Mouse (Mus musculus): Measurements from ENCODE around the gene Crybb2. TPM values are rescaled to one million over a fixed set of nuclear protein-coding genes. Genes with fewer than 3 reads are reported as not detected.

Gene Crybb2
- polyA plus RNA-seq, 1 experiment from 2014 or later = not detected

DNA sequence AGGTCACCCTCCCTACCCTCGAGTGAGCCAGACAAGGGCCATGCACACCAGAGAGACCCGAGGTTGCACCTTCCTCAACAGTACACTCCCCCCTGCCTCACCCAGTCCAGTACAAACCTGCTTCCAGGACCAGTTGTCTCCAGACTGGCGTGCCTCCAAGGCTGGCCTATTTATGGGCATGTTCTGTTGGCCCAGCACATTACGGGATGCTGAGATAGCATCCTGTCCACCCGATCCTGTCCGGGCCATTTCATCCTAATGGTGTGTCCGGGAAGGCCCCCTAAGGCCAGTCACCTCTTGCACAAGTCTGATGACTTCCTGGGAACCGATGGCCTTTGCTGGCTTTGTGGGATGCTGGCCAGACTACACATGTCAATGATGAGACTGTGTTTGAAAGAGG lies 11.5 kb upstream of the Crybb2 start, which contains the start of gene Crybb3:
Gene Crybb3, minus strand, starts transcription at position 146 of the 400 bp plus-strand sequence.
- in situ Hi-C loops (cut with MboI; ENCODE audit: low pct_unique_long_range_greater_than_20kb) = loop anchor here (25.0 kb wide), 1 partner anchor 656 kb away; the partner anchor contains the start of gene Ficd
- no peak for TF ChIP-seq CTCF (IDR thresholded peaks at IDR 0.05)
- ChIA-PET CTCF (no interaction called here), POLR2A (no interaction called here)
- H3K27me3 ChIP-seq = no peaks in the 10 kb centered on the region
- DNase-seq (ENCODE audit: low read depth, low spot score) (no peak), ATAC-seq (no peak)

DNA sequence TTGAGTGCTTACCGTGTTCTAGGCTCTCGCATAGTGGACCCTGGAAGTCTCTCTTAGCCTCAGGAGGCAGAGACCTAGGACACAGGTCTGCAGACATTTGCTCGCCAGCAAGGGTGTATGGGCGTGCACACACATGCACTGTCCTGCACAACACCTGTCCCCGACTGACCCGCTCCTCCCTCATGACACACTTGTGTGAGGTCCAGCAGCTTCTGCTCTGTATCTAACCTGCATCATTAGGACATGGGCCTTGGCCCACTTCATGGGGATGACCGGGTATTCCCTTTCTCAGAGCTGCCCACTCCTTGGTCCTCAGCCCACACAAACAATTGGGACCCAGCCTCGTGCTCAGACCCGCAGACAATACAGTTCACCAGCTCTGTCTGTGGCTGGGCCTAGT lies 11.1 kb upstream of the Crybb2 start:
- in situ Hi-C loops (cut with MboI; ENCODE audit: low pct_unique_long_range_greater_than_20kb) = loop anchor here (25.0 kb wide), 1 partner anchor 656 kb away; the partner anchor contains the start of gene Ficd
- DNase-seq (ENCODE audit: low read depth, low spot score) (no peak), ATAC-seq (no peak)
- CTCF ChIA-PET = no interaction called here
- H3K27me3 ChIP-seq = no peaks in the 10 kb centered on the region
- POLR2A ChIA-PET = no interaction called here
- no peak for TF ChIP-seq CTCF (IDR thresholded peaks at IDR 0.05)

DNA sequence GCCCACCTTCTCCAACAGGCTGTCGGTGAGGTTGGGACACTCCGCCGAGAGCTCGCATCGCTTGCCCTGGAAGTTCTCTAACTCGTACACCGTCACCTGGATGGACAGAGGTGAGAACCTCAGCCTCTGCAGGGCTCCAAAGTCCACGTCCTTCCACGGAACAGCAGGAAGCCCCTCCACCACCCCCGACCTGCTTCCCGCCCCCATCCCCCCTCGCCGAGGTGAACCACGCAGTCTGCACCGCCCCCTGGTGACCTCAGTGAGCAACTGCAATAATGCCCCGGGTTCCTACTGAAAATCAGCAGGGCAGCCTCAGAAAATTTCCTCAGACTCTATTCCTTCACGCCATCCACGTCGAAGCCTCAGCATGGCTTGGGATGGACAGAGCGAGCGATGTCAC lies 9.9 kb upstream of the Crybb2 start:
- no peak for TF ChIP-seq CTCF (IDR thresholded peaks at IDR 0.05)
- peaks cover 4% of the 10 kb centered on the region for H3K27me3 ChIP-seq
- ChIA-PET POLR2A (no interaction called here), CTCF (no interaction called here)
- ATAC-seq (no peak), DNase-seq (ENCODE audit: low read depth, low spot score) (no peak)
- in situ Hi-C loops (cut with MboI; ENCODE audit: low pct_unique_long_range_greater_than_20kb) = loop anchor here (25.0 kb wide), 1 partner anchor 658 kb away; the partner anchor contains the start of gene Ficd

DNA sequence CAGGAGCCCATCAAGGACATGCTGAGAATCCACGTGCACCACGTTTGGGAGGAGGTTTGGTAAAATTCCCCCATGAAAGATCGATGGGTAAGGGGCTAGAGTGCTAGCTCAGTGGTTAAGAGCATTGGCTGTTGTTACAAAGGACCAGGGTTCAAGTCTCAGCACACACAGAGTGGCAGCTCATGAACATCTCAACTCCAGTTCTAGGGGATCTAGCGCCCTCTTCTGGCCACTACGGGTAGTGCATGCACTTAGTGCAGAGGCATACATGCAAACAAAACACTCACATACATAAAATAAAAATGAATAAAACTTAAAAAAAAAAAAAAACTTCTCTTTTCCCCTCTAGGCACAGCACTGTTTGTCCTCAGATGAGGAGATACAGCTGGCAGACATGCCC lies 8.8 kb upstream of the Crybb2 start:
- DNase-seq (ENCODE audit: low read depth, low spot score) (no peak), ATAC-seq (no peak)
- peaks cover 4% of the 10 kb centered on the region for H3K27me3 ChIP-seq
- ChIA-PET POLR2A (no interaction called here), CTCF (no interaction called here)
- in situ Hi-C loops (cut with MboI; ENCODE audit: low pct_unique_long_range_greater_than_20kb) = loop anchor here (25.0 kb wide), 1 partner anchor 659 kb away; the partner anchor contains the start of gene Ficd
- no peak for TF ChIP-seq CTCF (IDR thresholded peaks at IDR 0.05)

DNA sequence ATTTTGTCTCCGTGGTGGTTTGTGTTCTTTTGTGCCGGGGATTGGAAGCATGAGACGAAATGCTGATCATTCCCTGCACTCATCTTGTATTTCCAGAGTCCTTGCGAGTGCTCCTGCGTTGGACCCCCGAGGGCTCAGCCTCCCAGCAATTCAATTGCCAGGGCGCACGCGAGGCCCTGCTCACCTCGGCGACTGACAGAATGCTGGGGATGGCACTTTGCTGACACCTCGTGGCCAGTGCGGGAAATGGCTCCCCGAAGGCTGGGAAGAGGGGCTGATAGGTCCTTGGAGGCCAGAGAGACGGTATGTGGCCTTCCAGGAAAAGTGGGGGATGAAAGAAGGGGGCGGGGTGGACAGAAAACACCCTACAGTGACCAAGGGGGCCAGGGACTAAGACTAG lies 15.6 kb downstream of the Crybb2 start:
- in situ Hi-C loops (cut with MboI; ENCODE audit: low pct_unique_long_range_greater_than_20kb) = no loop called here
- POLR2A ChIA-PET = no interaction called here
- TF ChIP-seq CTCF (IDR thresholded peaks at IDR 0.05) = peak; percentile 96
- CTCF ChIA-PET = no interaction called here
- H3K27me3 ChIP-seq = peaks cover 15% of the 10 kb centered on the region
- ATAC-seq (peak; percentile 56), DNase-seq (ENCODE audit: low read depth, low spot score) (no peak)

DNA sequence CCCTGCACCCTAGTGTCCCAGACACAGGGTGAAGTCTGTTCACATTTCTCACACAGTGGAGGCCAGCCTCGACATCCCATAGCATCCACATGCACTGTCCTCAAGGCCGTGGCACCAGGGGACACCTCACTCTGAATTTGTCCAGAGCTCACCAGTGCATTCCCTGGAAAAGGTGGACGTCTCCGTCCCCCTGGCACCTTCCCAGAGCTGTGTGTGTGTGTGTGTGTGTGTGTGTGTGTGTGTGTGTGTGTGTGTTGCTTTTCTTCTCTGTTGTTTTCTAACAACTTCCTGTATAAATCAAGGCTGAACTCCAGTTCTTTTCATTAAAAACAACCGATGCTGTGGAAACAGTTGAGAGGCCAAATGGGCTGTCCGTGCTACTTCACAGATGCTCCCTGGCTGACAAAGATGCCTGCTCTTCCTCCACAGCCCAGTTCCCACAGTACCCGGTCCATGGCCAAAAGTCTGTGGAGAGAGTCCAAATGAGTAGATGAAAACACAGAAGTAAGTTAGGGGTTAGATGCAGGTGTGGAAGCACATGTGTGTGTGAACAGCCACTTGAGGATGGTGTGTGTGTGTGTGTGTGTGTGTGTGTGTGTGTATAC lies 19.2 kb downstream of the Crybb2 start:
- ATAC-seq = no peak
- POLR2A ChIA-PET = no interaction called here

DNA sequence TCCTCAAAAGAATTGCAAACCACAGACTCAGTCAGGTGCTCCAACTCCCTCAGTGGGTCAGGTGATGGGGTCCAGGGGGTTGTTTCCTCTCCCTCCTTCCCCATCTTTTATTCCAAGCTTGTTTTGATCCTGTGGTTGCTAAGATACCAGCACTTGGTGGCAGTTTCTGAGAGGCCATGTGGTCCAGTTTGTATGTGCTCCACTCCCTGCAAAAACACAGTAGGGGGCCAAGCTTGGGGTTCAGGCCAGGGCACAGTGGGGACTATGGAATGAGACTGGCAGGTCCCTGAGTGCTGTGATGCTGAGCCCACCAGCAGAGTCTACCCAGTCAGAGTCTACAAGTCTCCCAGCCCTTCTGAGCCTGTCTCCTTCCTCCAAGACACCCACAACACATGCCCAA lies 20.0 kb downstream of the Crybb2 start:
- ChIA-PET CTCF (interaction anchor here (1.2 kb wide), 1 partner anchor 14 kb away, joined by 3 read pairs; no protein-coding TSS in a partner anchor), POLR2A (no interaction called here)
- TF ChIP-seq CTCF (IDR thresholded peaks at IDR 0.05) = no peak
- H3K27me3 ChIP-seq = peaks cover 3% of the 10 kb centered on the region
- ATAC-seq = no peak
- in situ Hi-C loops (cut with MboI; ENCODE audit: low pct_unique_long_range_greater_than_20kb) = no loop called here
- no peak for DNase-seq (ENCODE audit: low read depth, low spot score)

More for the DNA sequence above, 19.2 kb downstream of the Crybb2 start:
- TF ChIP-seq CTCF (IDR thresholded peaks at IDR 0.05) = no peak
- DNase-seq (ENCODE audit: low read depth, low spot score) = no peak
- CTCF ChIA-PET = interaction anchor here (1.2 kb wide), 1 partner anchor 13 kb away, joined by 3 read pairs; no protein-coding TSS in a partner anchor
- peaks cover 7% of the 10 kb centered on the region for H3K27me3 ChIP-seq
- in situ Hi-C loops (cut with MboI; ENCODE audit: low pct_unique_long_range_greater_than_20kb) = no loop called here

DNA sequence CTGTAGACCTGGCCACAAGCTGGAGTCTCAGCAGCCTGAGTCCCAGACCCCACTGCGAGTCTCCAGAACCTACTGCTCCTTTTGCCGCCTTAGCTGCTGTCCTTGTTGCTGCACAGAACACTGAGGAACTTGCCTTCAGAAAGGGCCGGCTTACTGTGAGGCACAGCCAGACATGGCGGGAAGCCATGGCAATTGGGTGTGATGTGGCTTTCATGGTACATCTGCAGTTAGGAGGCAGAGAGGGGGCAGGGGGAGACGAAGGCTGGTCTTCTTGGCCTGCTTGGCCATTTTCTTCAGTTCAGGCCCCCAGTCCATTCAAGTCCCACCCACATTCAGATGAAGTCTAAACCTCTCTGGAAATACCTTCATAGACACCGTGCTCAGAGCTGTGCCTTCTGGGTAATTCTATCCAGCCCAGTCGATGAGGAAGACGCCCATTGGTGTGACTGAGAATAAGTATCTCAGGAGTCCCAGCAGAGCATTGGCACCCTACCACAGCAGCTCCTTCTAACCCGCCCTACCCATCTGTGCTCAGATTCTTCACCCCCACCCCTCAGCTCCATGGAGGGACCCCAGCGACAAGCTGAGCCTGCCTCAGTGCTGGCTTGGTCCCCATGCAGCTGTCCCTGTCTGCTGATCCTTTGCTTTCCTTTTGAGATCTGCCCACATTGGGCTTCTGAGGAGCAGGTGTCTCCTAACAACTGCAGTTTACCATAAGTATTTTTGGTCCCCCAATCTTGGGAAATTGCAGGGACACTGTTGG lies 24.2 kb downstream of the Crybb2 start:
- no peak for DNase-seq (ENCODE audit: low read depth, low spot score)
- ChIA-PET POLR2A (no interaction called here), CTCF (no interaction called here)
- no peak for ATAC-seq
- TF ChIP-seq CTCF (IDR thresholded peaks at IDR 0.05) = no peak
- H3K27me3 ChIP-seq = no peaks in the 10 kb centered on the region
- in situ Hi-C loops (cut with MboI; ENCODE audit: low pct_unique_long_range_greater_than_20kb) = no loop called here

DNA sequence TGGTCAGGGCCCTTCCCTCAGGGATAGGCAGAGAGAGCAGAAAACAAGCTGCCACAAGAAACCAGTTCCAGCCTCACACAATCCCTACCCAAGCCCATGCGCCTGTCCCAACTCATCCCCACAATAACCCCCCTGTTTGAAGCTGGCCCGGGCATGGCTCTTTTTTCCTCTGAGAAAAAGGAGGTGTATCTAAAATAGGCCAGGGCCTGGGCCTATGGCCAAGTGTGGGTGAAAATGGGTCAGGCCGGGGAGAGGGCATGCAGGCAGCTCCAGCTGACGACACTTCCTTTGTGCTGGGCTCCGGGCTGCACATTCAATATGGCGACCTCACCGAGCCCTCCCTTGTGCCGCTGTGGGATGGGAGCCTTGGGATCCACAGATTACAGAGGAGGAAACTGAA lies 26.4 kb downstream of the Crybb2 start:
- no peaks in the 10 kb centered on the region for H3K27me3 ChIP-seq
- TF ChIP-seq CTCF (IDR thresholded peaks at IDR 0.05) = no peak
- no peak for DNase-seq (ENCODE audit: low read depth, low spot score)
- in situ Hi-C loops (cut with MboI; ENCODE audit: low pct_unique_long_range_greater_than_20kb) = no loop called here
- no peak for ATAC-seq
- ChIA-PET POLR2A (no interaction called here), CTCF (no interaction called here)

DNA sequence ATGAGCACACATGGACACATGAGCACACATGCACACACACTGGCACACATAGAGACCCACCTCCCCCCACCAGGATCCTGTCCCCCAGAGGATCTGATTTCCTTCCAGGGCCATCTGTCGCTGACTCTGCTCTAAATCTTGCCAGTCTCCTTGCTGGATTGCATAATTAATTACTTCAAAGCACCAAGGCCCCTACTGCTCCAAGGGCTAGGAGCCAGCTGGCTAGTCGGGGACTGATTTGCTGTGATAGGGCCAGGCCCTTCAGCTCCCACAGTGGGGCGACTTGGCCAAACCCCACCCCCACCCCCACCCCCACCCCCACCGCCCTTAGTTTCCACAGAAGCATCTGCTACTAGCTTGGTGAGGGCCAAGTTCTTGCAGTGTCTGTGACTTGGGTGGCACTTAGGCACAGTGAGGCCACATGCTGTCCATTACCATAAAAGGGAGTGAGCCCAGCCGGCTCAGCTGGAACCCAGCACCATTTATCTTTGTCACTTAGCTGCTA lies 28.3 kb downstream of the Crybb2 start:
- peaks cover 8% of the 10 kb centered on the region for H3K27me3 ChIP-seq
- TF ChIP-seq CTCF (IDR thresholded peaks at IDR 0.05) = no peak
- CTCF ChIA-PET = no interaction called here
- ATAC-seq (no peak), DNase-seq (ENCODE audit: low read depth, low spot score) (no peak)
- POLR2A ChIA-PET = no interaction called here
- in situ Hi-C loops (cut with MboI; ENCODE audit: low pct_unique_long_range_greater_than_20kb) = no loop called here

DNA sequence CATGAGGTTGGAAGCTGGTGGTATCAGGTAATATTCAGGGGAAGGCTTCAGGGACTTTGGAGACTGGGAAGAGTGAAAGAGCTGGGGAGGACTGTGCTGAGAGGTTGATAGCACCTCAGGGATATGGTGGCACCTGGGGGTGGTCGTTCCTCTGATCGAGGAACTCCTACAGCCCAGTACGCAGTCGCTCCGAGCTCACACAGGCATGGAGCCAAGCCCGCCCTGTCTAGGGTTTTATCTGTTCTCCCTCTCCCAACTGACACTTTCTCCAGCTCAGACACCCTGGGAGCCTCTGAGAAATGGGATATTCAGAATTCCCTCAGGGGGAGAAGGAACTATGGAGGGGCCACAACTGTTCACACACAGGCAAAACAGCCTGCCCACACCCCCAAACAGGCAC lies 29.1 kb downstream of the Crybb2 start:
- POLR2A ChIA-PET = no interaction called here
- DNase-seq (ENCODE audit: low read depth, low spot score) (no peak), ATAC-seq (no peak)
- CTCF ChIA-PET = no interaction called here
- H3K27me3 ChIP-seq = peaks cover 10% of the 10 kb centered on the region
- TF ChIP-seq CTCF (IDR thresholded peaks at IDR 0.05) = no peak
- in situ Hi-C loops (cut with MboI; ENCODE audit: low pct_unique_long_range_greater_than_20kb) = no loop called here

Data from Patski (cell line).